Mouse (Mus musculus) lung, embryonic 15.5 days (tissue): ENCODE data around the gene C5ar1. TPM values are rescaled to one million over a fixed set of nuclear protein-coding genes. Genes with fewer than 3 reads are reported as not detected.
A peak's percentile ranks its signal among the peaks of the same experiment; 100 is the strongest.

Source experiments
- ATAC-seq: fragments of 200-750 bp; cut with Nextera tagmentation; 2 replicates; pipeline ENCODE4 v1.8.0; 2017; ENCODE audit warnings: moderate number of reproducible peaks, borderline replicate concordance; ENCODE audit not compliant: low FRiP score, low TSS enrichment; ENCODE audit errors: extremely low read depth
- H3K27ac ChIP-seq: fragments of 300-500 bp; sonication (generic); 2 replicates; pipeline ENCODE4 v1.5.1; 2015; ENCODE audit warnings: moderate library complexity, mild to moderate bottlenecking, inconsistent platforms
- H3K27me3 ChIP-seq: fragments of 300-500 bp; sonication (generic); 2 replicates; pipeline ENCODE4 v1.6.1; 2015; ENCODE audit warnings: inconsistent platforms
- H3K36me3 ChIP-seq: fragments of 300-500 bp; sonication (generic); 2 replicates; pipeline ENCODE4 v1.6.1; 2015; ENCODE audit warnings: inconsistent platforms
- H3K4me1 ChIP-seq: fragments of 300-500 bp; sonication (generic); 2 replicates; pipeline ENCODE4 v1.6.1; 2015; ENCODE audit warnings: inconsistent platforms
- H3K4me2 ChIP-seq: fragments of 300-500 bp; sonication (generic); 2 replicates; pipeline ENCODE4 v1.6.1; 2015; ENCODE audit warnings: inconsistent platforms, mild to moderate bottlenecking, moderate library complexity
- H3K4me3 ChIP-seq: fragments of 300-500 bp; sonication (generic); 2 replicates; pipeline ENCODE4 v1.5.1; 2015; ENCODE audit warnings: mild to moderate bottlenecking, inconsistent platforms
- H3K9ac ChIP-seq: fragments of 300-500 bp; sonication (generic); 2 replicates; pipeline ENCODE4 v1.6.1; 2015; ENCODE audit warnings: inconsistent platforms
- H3K9me3 ChIP-seq: fragments of 300-500 bp; sonication (generic); 2 replicates; pipeline ENCODE4 v1.6.1; 2016; ENCODE audit warnings: inconsistent platforms
- WGBS: fragments of 180-500 bp; shearing (Covaris S2); methylation state at CpG from one replicate; pipeline ENCODE4 v1.1.7; 2015; 5-methylcytosine and 5-hydroxymethylcytosine counted together
- polyA plus RNA-seq: library from polyadenylated mRNA; unstranded; fragments of >200 nt; fragmentation: Nextera tagmentation; extraction: Ambion mirVana; gene quantifications from 2 replicates; pipeline ENCODE4 v1.2.1, GENCODE M21; 2015

Gene C5ar1
- polyA plus RNA-seq, 1 experiment from 2014 or later: 2.5 TPM

GRCm38 (mm10) chr7:16294346-16294745, 35.0 kb upstream of the C5ar1 start:
- Histone ChIP-seq H3K27ac (peak overlapping the region; percentile 93; the same call in 1 of the 2 replicates), H3K9ac (no peak overlapping the region), H3K4me2 (peak overlapping the region; percentile 96), H3K27me3 (no peaks in the 10 kb centered on the region), H3K4me1 (peaks cover 22% of the 10 kb centered on the region), H3K36me3 (no peaks in the 10 kb centered on the region), H3K4me3 (peak overlapping the region; percentile 42), H3K9me3 (no peaks in the 10 kb centered on the region)
- no peak for ATAC-seq
- WGBS: 19% methylated on average over 4 of the region's 4 CpGs

- WGBS: 63% methylated on average over 1 of the region's 1 CpGs
- no peak overlapping the region for H3K4me2 ChIP-seq
- H3K27me3 ChIP-seq: no peaks in the 10 kb centered on the region
- H3K36me3 ChIP-seq: peaks cover 14% of the 10 kb centered on the region
- no peak overlapping the region for H3K4me3 ChIP-seq
- ATAC-seq: no peak
- H3K4me1 ChIP-seq: peaks cover 13% of the 10 kb centered on the region; the same call in 1 of the 2 replicates
- no peaks in the 10 kb centered on the region for H3K9me3 ChIP-seq
- H3K9ac ChIP-seq: no peak overlapping the region
- no peak overlapping the region for H3K27ac ChIP-seq
Measured at GRCm38 (mm10) chr7:16287791-16288190, 28.5 kb upstream of the C5ar1 start.

- Histone ChIP-seq H3K36me3 (peaks cover 22% of the 10 kb centered on the region), H3K4me1 (peaks cover 13% of the 10 kb centered on the region; the same call in 1 of the 2 replicates), H3K9me3 (no peaks in the 10 kb centered on the region), H3K27ac (peak overlapping the region; percentile 99), H3K27me3 (no peaks in the 10 kb centered on the region), H3K4me3 (peak overlapping the region; percentile 76), H3K4me2 (peak overlapping the region; percentile 72), H3K9ac (peak overlapping the region; percentile 73)
- WGBS: 73% methylated on average over 2 of the region's 2 CpGs
- ATAC-seq: no peak
Measured at GRCm38 (mm10) chr7:16287016-16287415, 27.7 kb upstream of the C5ar1 start.

GRCm38 (mm10) chr7:16286026-16286961, 27.0 kb upstream of the C5ar1 start, which contains the start of gene Ccdc9:
Ccdc9 (minus strand) TSS chr7:16286795.
- H3K36me3 ChIP-seq: peaks cover 29% of the 10 kb centered on the region
- H3K27me3 ChIP-seq: no peaks in the 10 kb centered on the region
- H3K4me1 ChIP-seq: peaks cover 13% of the 10 kb centered on the region; the same call in 1 of the 2 replicates
- peak within 1 kb of the TSS; percentile 99 for H3K27ac ChIP-seq
- peak within 1 kb of the TSS; percentile 73 for H3K9ac ChIP-seq
- peak within 1 kb of the TSS; percentile 76 for H3K4me3 ChIP-seq
- H3K4me2 ChIP-seq: peak within 1 kb of the TSS; percentile 72
- ATAC-seq: peak; percentile 89
- no peaks in the 10 kb centered on the region for H3K9me3 ChIP-seq
- WGBS: under 1% methylated on average over 67 of the region's 70 CpGs

GRCm38 (mm10) chr7:16285450-16286025, 26.2 kb upstream of the C5ar1 start:
- Histone ChIP-seq H3K27me3 (no peaks in the 10 kb centered on the region), H3K4me3 (peak overlapping the region; percentile 76), H3K27ac (peak overlapping the region; percentile 99), H3K36me3 (peaks cover 36% of the 10 kb centered on the region), H3K4me2 (peak overlapping the region; percentile 72), H3K4me1 (peaks cover 13% of the 10 kb centered on the region; the same call in 1 of the 2 replicates), H3K9ac (peak overlapping the region; percentile 36), H3K9me3 (no peaks in the 10 kb centered on the region)
- WGBS: 2% methylated on average over 14 of the region's 14 CpGs
- peak; percentile 78 for ATAC-seq

GRCm38 (mm10) chr7:16284904-16285303, 25.6 kb upstream of the C5ar1 start:
- whole genome bisulfite sequencing: 44% methylated on average over 9 of the region's 9 CpGs
- Histone ChIP-seq H3K27ac (peak overlapping the region; percentile 99), H3K9ac (no peak overlapping the region; the same call in 1 of the 2 replicates), H3K9me3 (no peaks in the 10 kb centered on the region), H3K4me2 (peak overlapping the region; percentile 72), H3K36me3 (peaks cover 42% of the 10 kb centered on the region), H3K4me1 (peaks cover 13% of the 10 kb centered on the region; the same call in 1 of the 2 replicates), H3K27me3 (no peaks in the 10 kb centered on the region), H3K4me3 (peak overlapping the region; percentile 76)
- no peak for ATAC-seq

GRCm38 (mm10) chr7:16284001-16284400, 24.7 kb upstream of the C5ar1 start:
- no peak overlapping the region for H3K4me2 ChIP-seq
- ATAC-seq: no peak
- peaks cover 13% of the 10 kb centered on the region; the same call in 1 of the 2 replicates for H3K4me1 ChIP-seq
- peaks cover 48% of the 10 kb centered on the region for H3K36me3 ChIP-seq
- no peak overlapping the region for H3K27ac ChIP-seq
- H3K9me3 ChIP-seq: no peaks in the 10 kb centered on the region
- WGBS: 91% methylated on average over 8 of the region's 8 CpGs
- no peaks in the 10 kb centered on the region for H3K27me3 ChIP-seq
- H3K9ac ChIP-seq: no peak overlapping the region
- no peak overlapping the region for H3K4me3 ChIP-seq

GRCm38 (mm10) chr7:16282334-16282733, 23.0 kb upstream of the C5ar1 start:
- ATAC-seq: no peak
- Histone ChIP-seq H3K4me2 (no peak overlapping the region), H3K4me1 (peaks cover 13% of the 10 kb centered on the region; the same call in 1 of the 2 replicates), H3K36me3 (peaks cover 61% of the 10 kb centered on the region), H3K9me3 (no peaks in the 10 kb centered on the region), H3K27me3 (no peaks in the 10 kb centered on the region), H3K9ac (no peak overlapping the region), H3K27ac (no peak overlapping the region), H3K4me3 (no peak overlapping the region)
- WGBS: 90% methylated on average over 13 of the region's 13 CpGs

- H3K27ac ChIP-seq: no peak overlapping the region
- no peak overlapping the region for H3K4me2 ChIP-seq
- no peaks in the 10 kb centered on the region for H3K27me3 ChIP-seq
- peaks cover 12% of the 10 kb centered on the region; the same call in 1 of the 2 replicates for H3K4me1 ChIP-seq
- no peak overlapping the region for H3K4me3 ChIP-seq
- no peak for ATAC-seq
- no peak overlapping the region for H3K9ac ChIP-seq
- 84% methylated on average over 11 of the region's 11 CpGs for WGBS
- H3K36me3 ChIP-seq: peaks cover 77% of the 10 kb centered on the region
- no peaks in the 10 kb centered on the region for H3K9me3 ChIP-seq
Measured at GRCm38 (mm10) chr7:16280721-16281120, 21.4 kb upstream of the C5ar1 start.

- ATAC-seq: no peak
- H3K4me1 ChIP-seq: peaks cover 27% of the 10 kb centered on the region
- H3K36me3 ChIP-seq: peaks cover 46% of the 10 kb centered on the region
- H3K9me3 ChIP-seq: no peaks in the 10 kb centered on the region
- WGBS: 80% methylated on average over 10 of the region's 10 CpGs
- H3K27ac ChIP-seq: no peak overlapping the region
- H3K27me3 ChIP-seq: no peaks in the 10 kb centered on the region
- no peak overlapping the region for H3K4me3 ChIP-seq
- H3K9ac ChIP-seq: no peak overlapping the region
- no peak overlapping the region for H3K4me2 ChIP-seq
Measured at GRCm38 (mm10) chr7:16274922-16275890, 15.9 kb upstream of the C5ar1 start.

GRCm38 (mm10) chr7:16273766-16274140, 14.4 kb upstream of the C5ar1 start:
- Histone ChIP-seq H3K27ac (peak overlapping the region; percentile 94), H3K9ac (peak overlapping the region; percentile 47), H3K27me3 (no peaks in the 10 kb centered on the region), H3K4me1 (peaks cover 27% of the 10 kb centered on the region), H3K4me3 (peak overlapping the region; percentile 83), H3K4me2 (peak overlapping the region; percentile 95), H3K9me3 (no peaks in the 10 kb centered on the region), H3K36me3 (peaks cover 35% of the 10 kb centered on the region)
- WGBS: 2% methylated on average over 18 of the region's 18 CpGs
- ATAC-seq: peak; percentile 75
